Mouse (Mus musculus) neutrophil, adult 83 days (primary cell): ENCODE results near the gene Ctnnd2. TPM values are rescaled to one million over a fixed set of nuclear protein-coding genes. Genes with fewer than 3 reads are reported as not detected.

Experiments
- total RNA-seq, 2 experiments: library from RNA; stranded (reverse); gene quantifications; one replicate each; pipeline ENCODE4 v1.2.4; 2023

Ctnnd2 gene
- under 1 TPM; 0.35 to 0.46 TPM for total RNA-seq

DNA sequence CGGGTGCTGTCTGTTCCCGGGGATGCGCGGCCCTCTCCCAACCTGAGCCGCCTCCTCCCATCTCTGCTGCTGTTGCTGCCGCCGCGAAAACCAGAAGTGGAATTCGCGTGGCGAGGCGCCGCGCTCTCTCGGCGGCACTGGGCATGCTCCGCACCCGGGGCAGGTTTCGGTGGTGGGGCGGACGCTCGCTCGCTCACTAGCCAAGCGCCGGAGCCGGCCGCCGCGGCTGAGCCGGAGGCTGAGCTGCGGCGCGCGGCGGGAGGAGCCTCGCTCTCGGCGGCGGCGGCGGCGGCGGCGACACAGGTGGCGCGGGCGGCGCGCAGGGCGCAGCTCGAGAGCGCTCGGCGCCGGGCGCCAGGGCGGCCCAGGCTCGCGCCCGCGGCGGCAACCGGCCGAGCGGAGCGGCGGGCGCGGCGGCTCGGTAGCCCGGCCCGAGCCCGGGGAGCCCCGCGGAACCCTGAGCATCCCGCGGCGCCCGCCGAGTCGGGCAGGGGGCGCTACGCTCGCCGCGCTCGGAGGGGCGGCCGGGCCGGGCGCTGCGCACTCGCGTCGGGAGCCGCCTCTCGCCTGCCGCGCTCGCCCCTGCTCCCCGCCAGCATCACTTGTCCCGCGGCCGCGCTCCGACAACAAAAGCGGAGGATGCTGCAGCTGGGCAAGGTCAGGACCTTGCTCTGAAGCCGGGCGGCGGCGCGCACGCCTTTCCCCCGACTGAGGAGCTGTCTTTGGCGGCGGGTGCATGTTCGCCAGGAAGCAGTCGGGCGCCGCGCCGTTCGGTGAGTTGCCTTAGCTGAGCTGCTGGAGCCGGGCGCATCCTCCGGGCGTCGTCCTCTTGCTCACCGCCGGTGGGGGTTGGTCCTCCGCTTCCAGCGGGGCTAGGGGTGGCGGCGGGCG, at the start of gene Ctnnd2:
TSS of gene Ctnnd2 (plus strand) at position 203 of the 891 bp plus-strand sequence.

